Mouse (Mus musculus) CH12.LX (cell line): Measurements from ENCODE around the gene Ptgs2.

Source experiments
- BHLHE40 ChIP-seq: IDR thresholded peaks from 2 replicates; pipeline ENCODE4 v1.6.1; 2011; ENCODE audit warnings: mild to moderate bottlenecking, low read depth, low read length, improper control_type of control experiment
- CTCF ChIP-seq, 2 experiments: IDR thresholded peaks in 1 of 2; conservative IDR thresholded peaks in 1 of 2; 2 replicates each; pipeline ENCODE4 v1.5.1; 2011 to 2012; ENCODE audit warnings: low read depth in 2 of 2, low read length in 2 of 2, improper control_type of control experiment in 1 of 2, inconsistent platforms in 1 of 2, mild to moderate bottlenecking in 1 of 2, moderate library complexity in 1 of 2
- EP300 ChIP-seq: IDR thresholded peaks from 2 replicates; pipeline ENCODE4 v1.6.1; 2011; ENCODE audit warnings: low read length, improper control_type of control experiment
- JUN ChIP-seq: IDR thresholded peaks from 2 replicates; pipeline ENCODE4 v1.6.1; 2011; ENCODE audit warnings: low read depth, mild to moderate bottlenecking, low read length, improper control_type of control experiment, moderate library complexity; ENCODE audit not compliant: insufficient read depth
- MAFK ChIP-seq: IDR thresholded peaks from 2 replicates; pipeline ENCODE4 v1.6.1; 2011; ENCODE audit warnings: low read length, improper control_type of control experiment; ENCODE audit not compliant: insufficient replicate concordance
- MEF2A ChIP-seq: IDR thresholded peaks from 2 replicates; pipeline ENCODE4 v1.6.1; 2014; ENCODE audit warnings: low read depth, mild to moderate bottlenecking, inconsistent platforms, low read length, improper control_type of control experiment, borderline replicate concordance
- NRF1 ChIP-seq: IDR thresholded peaks from 2 replicates; pipeline ENCODE4 v1.6.1; 2014; ENCODE audit warnings: low read depth, mild to moderate bottlenecking, inconsistent platforms, low read length, improper control_type of control experiment, moderate library complexity
- PAX5 ChIP-seq: IDR thresholded peaks from 2 replicates; pipeline ENCODE4 v1.6.1; 2012; ENCODE audit warnings: low read length, inconsistent platforms, mixed read lengths
- POLR2A ChIP-seq: IDR thresholded peaks from 2 replicates; pipeline ENCODE4 v1.6.1; 2011; ENCODE audit warnings: low read depth, mild to moderate bottlenecking, improper control_type of control experiment, low read length
- SIN3A ChIP-seq: IDR thresholded peaks from 2 replicates; pipeline ENCODE4 v1.6.1; 2012; ENCODE audit warnings: low read length, improper control_type of control experiment, inconsistent platforms
- TBP ChIP-seq: conservative IDR thresholded peaks from 2 replicates; pipeline ENCODE4 v1.6.1; 2011; ENCODE audit warnings: low read depth, low read length, improper control_type of control experiment
- USF1 ChIP-seq: IDR thresholded peaks from 2 replicates; pipeline ENCODE4 v1.6.1; 2014; ENCODE audit warnings: low read depth, mild to moderate bottlenecking, inconsistent platforms, low read length, improper control_type of control experiment
- ZC3H11A ChIP-seq: IDR thresholded peaks from 2 replicates; pipeline ENCODE4 v1.6.1; 2012; ENCODE audit warnings: low read depth, mild to moderate bottlenecking, inconsistent platforms, low read length, improper control_type of control experiment
- ZNF384 ChIP-seq: IDR thresholded peaks from 2 replicates; pipeline ENCODE4 v1.6.1; 2012; ENCODE audit warnings: low read depth, low read length, improper control_type of control experiment, inconsistent platforms

- TF ChIP-seq POLR2A: no peak
- TF ChIP-seq CTCF (conservative IDR thresholded peaks at IDR 0.05 in 1 of 2, IDR thresholded peaks at IDR 0.05 in 1 of 2; ENCODE audit: low read depth in 2 of 2, low read length in 2 of 2): no peak
- TF ChIP-seq PAX5: no peak
- no peak for TF ChIP-seq ZNF384
- no peak for TF ChIP-seq USF1
- TF ChIP-seq BHLHE40: no peak
- TF ChIP-seq SIN3A: no peak
- no peak for TF ChIP-seq ZC3H11A
- TF ChIP-seq MAFK: no peak
- no peak for TF ChIP-seq MEF2A
- no peak for TF ChIP-seq EP300
- TF ChIP-seq TBP: no peak
- TF ChIP-seq JUN: no peak
- no peak for TF ChIP-seq NRF1
These were observed 9.8 kb downstream of the Ptgs2 start for GRCm38 (mm10) chr1:150109591-150109990.
